Mouse (Mus musculus): ENCODE measurements at regions not wholly inside any gene's neighbourhood (a gene's known extent, or its start where the extent isn't known, plus 50 kb on each side); places are given as distances from the start of the nearest gene placed in this dataset.
A peak's percentile ranks its signal among the peaks of the same experiment; 100 is the strongest.

DNA sequence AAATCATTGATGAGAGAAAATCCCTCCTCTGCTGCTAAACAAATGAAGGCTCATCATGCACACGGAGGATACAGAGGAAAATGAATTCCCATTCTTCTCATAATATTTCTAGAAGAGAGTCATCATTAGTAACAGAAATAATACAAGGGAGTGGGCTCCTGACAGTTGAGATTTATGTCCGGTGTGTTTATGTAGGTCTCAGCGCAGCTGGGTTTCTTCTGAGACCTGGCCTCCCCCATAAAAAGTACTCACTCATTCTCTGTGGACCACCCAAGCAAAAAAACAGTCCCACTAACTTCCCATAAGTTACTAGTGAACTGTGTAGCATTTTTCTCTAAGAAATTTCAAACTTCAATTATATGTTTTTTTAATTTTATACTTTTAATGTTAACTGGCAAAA lies 792.7 kb upstream of the Map3k7 start:
- WGBS = 67% methylated on average over 3 of the region's 3 CpGs
- Histone ChIP-seq H3K27ac (ENCODE audit: low read depth, low read length) (no peak overlapping the region), H3K4me3 (ENCODE audit: low read length) (no peak overlapping the region), H3K27me3 (replicated peaks; ENCODE audit: control insufficient read depth, insufficient read depth, low read length) (no peaks in the 10 kb centered on the region), H3K36me3 (ENCODE audit: control insufficient read depth, insufficient read depth, low read length) (no peaks in the 10 kb centered on the region), H3K4me1 (ENCODE audit: control insufficient read depth, insufficient read depth, low read depth, low read length) (no peaks in the 10 kb centered on the region), H3K4me2 (ENCODE audit: low read length) (no peak overlapping the region), H3K9me3 (ENCODE audit: control insufficient read depth, low read length) (no peaks in the 10 kb centered on the region), H3K9ac (ENCODE audit: low read depth, low read length) (no peak overlapping the region)
- ATAC-seq = no peak

DNA sequence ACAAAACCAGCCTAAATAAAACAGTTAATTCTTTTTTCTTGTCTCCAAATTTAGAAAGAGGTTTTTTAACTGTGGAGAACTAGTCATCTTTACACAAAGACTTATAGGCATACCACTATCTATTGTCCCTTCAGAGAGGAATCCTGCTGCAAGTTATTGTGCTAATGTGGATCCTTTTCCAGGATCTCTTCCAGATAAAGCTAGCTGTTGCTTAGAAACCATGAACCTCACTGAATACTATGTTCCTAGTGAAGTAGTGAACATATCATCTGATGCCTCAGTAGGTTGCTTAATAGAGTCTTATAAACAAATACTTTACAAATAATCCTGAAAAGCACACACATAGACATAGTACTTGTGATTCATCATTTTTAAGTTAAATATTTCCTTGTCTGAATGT lies 766.0 kb upstream of the Map3k7 start:
- Histone ChIP-seq H3K9ac (ENCODE audit: low read depth, low read length) (no peak overlapping the region), H3K27me3 (replicated peaks; ENCODE audit: control insufficient read depth, insufficient read depth, low read length) (no peaks in the 10 kb centered on the region), H3K9me3 (ENCODE audit: control insufficient read depth, low read length) (no peaks in the 10 kb centered on the region), H3K27ac (ENCODE audit: low read depth, low read length) (no peak overlapping the region), H3K4me3 (ENCODE audit: low read length) (no peak overlapping the region), H3K36me3 (ENCODE audit: control insufficient read depth, insufficient read depth, low read length) (no peaks in the 10 kb centered on the region), H3K4me2 (ENCODE audit: low read length) (no peak overlapping the region), H3K4me1 (ENCODE audit: control insufficient read depth, insufficient read depth, low read depth, low read length) (no peaks in the 10 kb centered on the region)
- no peak for ATAC-seq

DNA sequence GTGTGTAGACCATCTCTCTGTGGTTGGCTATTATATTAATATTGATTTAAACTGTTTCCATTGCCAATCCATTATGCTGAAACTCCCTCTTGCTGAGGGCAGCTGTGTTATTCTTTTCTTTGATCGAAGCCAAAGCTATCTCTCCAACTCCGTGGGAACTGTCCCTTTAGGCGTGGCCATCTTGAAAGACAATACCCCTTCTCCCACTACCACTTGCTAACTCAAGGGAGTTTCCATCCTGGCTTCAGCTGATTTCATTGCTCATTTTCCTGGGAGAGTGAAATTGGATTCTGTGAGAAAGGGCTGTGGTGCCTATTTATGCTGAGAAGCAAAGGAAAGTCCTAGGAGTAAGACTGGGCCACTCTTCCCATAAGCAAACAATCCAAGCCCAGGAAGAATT lies 760.6 kb upstream of the Map3k7 start:
- no peaks in the 10 kb centered on the region for H3K27me3 ChIP-seq (replicated peaks; ENCODE audit: control insufficient read depth, insufficient read depth, low read length)
- no peak for ATAC-seq
- 62% methylated on average over 3 of the region's 3 CpGs for WGBS
- H3K9ac ChIP-seq (ENCODE audit: low read depth, low read length) = no peak overlapping the region
- H3K4me2 ChIP-seq (ENCODE audit: low read length) = no peak overlapping the region
- no peaks in the 10 kb centered on the region for H3K36me3 ChIP-seq (ENCODE audit: control insufficient read depth, insufficient read depth, low read length)
- H3K4me1 ChIP-seq (ENCODE audit: control insufficient read depth, insufficient read depth, low read depth, low read length) = no peaks in the 10 kb centered on the region; the same call in 1 of the 2 replicates
- no peak overlapping the region for H3K4me3 ChIP-seq (ENCODE audit: low read length)
- no peaks in the 10 kb centered on the region for H3K9me3 ChIP-seq (ENCODE audit: control insufficient read depth, low read length)
- no peak overlapping the region for H3K27ac ChIP-seq (ENCODE audit: low read depth, low read length)

DNA sequence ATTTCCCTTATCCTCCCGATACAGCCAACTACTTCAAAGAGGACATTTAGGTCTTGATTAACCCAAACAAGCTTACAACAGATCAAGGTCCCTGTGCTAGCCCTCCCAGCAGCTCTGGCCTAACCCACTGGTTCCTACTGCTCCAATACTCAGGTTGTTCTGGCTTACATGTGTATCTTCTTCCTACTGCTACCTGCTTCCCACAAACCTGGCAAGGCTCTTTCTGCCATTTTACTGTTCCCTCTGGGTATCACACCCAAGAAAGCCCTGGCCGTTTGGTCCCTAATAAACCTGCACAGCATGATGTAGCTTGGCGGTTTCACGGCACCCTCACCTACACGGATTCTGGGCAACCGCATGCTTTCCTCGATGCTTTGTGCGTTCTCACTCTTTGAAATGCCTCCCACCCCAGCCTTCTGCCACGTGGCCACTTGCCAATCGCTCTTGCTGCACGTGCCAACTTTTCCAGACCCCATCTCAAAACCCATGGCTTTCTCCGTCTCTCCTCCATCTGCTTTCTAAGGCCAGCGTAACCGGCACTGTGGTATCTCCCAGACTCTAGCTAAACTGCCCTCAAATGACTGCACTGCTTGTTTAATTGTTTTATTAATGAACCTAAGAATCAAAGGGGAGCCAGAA lies 758.4 kb upstream of the Map3k7 start:
- H3K9ac ChIP-seq (ENCODE audit: low read depth, low read length) = no peak overlapping the region
- H3K4me2 ChIP-seq (ENCODE audit: low read length) = no peak overlapping the region
- no peaks in the 10 kb centered on the region for H3K27me3 ChIP-seq (replicated peaks; ENCODE audit: control insufficient read depth, insufficient read depth, low read length)
- no peak overlapping the region for H3K4me3 ChIP-seq (ENCODE audit: low read length)
- ATAC-seq = peak; percentile 85
- no peaks in the 10 kb centered on the region for H3K36me3 ChIP-seq (ENCODE audit: control insufficient read depth, insufficient read depth, low read length)
- no peak overlapping the region for H3K27ac ChIP-seq (ENCODE audit: low read depth, low read length)
- no peaks in the 10 kb centered on the region for H3K9me3 ChIP-seq (ENCODE audit: control insufficient read depth, low read length)
- WGBS = 61% methylated on average over 14 of the region's 14 CpGs
- no peaks in the 10 kb centered on the region; the same call in 1 of the 2 replicates for H3K4me1 ChIP-seq (ENCODE audit: control insufficient read depth, insufficient read depth, low read depth, low read length)

DNA sequence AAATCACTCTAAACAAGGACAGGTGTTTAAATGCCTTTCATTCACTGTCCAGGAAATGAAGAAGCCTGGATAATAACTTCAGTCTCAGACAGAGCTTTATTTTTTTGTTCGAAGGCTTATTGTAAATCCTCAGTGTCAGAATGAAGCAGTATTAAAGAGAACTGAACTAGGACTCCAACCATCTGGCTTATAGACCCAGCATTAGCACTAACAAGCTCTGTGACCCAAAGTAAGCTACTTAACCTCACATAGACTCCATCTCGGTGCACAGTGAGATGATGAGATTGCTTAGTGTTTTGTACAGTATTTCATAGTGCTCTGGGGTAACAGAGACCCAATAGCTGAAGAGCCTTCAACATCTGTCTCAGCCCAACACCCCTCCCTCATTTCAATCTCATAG lies 738.2 kb upstream of the Map3k7 start:
- ATAC-seq = no peak
- Histone ChIP-seq H3K4me2 (ENCODE audit: low read length) (no peak overlapping the region), H3K4me1 (ENCODE audit: control insufficient read depth, insufficient read depth, low read depth, low read length) (no peaks in the 10 kb centered on the region), H3K9ac (ENCODE audit: low read depth, low read length) (no peak overlapping the region), H3K9me3 (ENCODE audit: control insufficient read depth, low read length) (no peaks in the 10 kb centered on the region), H3K4me3 (ENCODE audit: low read length) (no peak overlapping the region), H3K36me3 (ENCODE audit: control insufficient read depth, insufficient read depth, low read length) (no peaks in the 10 kb centered on the region), H3K27ac (ENCODE audit: low read depth, low read length) (no peak overlapping the region), H3K27me3 (replicated peaks; ENCODE audit: control insufficient read depth, insufficient read depth, low read length) (no peaks in the 10 kb centered on the region)
- WGBS = 78% methylated on average over 2 of the region's 2 CpGs

DNA sequence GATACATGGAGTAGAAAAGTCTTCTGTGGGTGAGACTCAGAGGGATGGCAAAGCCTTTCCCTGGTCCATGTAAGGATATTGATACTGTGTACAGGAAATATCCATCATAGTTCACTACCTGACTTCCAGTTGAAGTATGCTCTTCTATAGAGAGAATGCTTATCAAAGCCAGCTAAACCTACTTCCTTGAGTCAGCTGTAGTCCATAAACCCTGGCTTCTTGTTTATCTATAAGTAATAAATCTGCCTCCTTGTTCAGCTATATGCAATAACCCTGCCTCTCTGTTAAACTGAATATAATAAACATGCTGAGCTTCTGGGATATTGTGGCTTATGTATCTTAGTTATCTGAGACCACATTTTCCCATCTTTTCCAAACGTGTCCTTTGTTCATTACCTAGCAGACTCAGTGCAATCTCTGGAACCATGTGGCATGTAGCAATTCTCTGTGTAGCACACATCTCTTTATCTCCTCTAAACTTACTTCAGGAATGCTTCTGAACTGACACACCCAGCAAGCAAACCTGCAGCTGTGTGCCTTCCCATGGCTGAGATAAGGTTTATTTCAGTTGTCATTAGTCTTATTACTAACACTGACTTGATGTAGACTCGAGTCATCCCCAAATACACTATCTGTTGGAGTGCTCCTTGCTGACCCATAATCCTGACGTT lies 694.9 kb upstream of the Map3k7 start:
- H3K27me3 ChIP-seq (replicated peaks; ENCODE audit: control insufficient read depth, insufficient read depth, low read length) = no peaks in the 10 kb centered on the region
- no peak overlapping the region for H3K4me3 ChIP-seq (ENCODE audit: low read length)
- no peak overlapping the region for H3K9ac ChIP-seq (ENCODE audit: low read depth, low read length)
- no peak overlapping the region for H3K4me2 ChIP-seq (ENCODE audit: low read length)
- ATAC-seq = no peak
- WGBS = 87% methylated on average over 3 of the region's 3 CpGs
- H3K36me3 ChIP-seq (ENCODE audit: control insufficient read depth, insufficient read depth, low read length) = no peaks in the 10 kb centered on the region
- H3K4me1 ChIP-seq (ENCODE audit: control insufficient read depth, insufficient read depth, low read depth, low read length) = no peaks in the 10 kb centered on the region
- no peaks in the 10 kb centered on the region for H3K9me3 ChIP-seq (ENCODE audit: control insufficient read depth, low read length)
- no peak overlapping the region for H3K27ac ChIP-seq (ENCODE audit: low read depth, low read length)

DNA sequence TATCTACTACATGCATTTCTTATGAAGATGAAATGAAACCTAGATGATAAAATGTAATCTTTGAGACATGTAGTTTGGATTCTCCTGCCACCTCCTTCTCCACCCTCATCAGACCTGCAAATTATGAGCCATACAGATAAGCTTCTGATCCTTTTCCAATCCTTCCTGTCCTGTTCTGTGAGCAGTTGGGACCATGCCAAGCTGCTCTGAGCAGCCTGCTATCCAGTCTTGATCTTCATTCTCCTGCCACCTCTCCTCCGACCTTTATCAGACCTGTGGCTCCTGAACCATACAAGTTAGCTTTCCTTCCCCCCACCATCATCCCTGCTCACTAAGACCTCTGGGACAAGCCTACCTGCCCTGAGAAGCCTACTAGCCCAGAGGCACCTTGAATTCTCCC lies 689.8 kb upstream of the Map3k7 start:
- Histone ChIP-seq H3K27ac (ENCODE audit: low read depth, low read length) (no peak overlapping the region), H3K27me3 (replicated peaks; ENCODE audit: control insufficient read depth, insufficient read depth, low read length) (no peaks in the 10 kb centered on the region), H3K4me2 (ENCODE audit: low read length) (no peak overlapping the region), H3K9me3 (ENCODE audit: control insufficient read depth, low read length) (no peaks in the 10 kb centered on the region), H3K36me3 (ENCODE audit: control insufficient read depth, insufficient read depth, low read length) (no peaks in the 10 kb centered on the region), H3K4me3 (ENCODE audit: low read length) (no peak overlapping the region), H3K4me1 (ENCODE audit: control insufficient read depth, insufficient read depth, low read depth, low read length) (no peaks in the 10 kb centered on the region), H3K9ac (ENCODE audit: low read depth, low read length) (no peak overlapping the region)
- WGBS = 96% methylated on average over 1 of the region's 1 CpGs
- no peak for ATAC-seq

DNA sequence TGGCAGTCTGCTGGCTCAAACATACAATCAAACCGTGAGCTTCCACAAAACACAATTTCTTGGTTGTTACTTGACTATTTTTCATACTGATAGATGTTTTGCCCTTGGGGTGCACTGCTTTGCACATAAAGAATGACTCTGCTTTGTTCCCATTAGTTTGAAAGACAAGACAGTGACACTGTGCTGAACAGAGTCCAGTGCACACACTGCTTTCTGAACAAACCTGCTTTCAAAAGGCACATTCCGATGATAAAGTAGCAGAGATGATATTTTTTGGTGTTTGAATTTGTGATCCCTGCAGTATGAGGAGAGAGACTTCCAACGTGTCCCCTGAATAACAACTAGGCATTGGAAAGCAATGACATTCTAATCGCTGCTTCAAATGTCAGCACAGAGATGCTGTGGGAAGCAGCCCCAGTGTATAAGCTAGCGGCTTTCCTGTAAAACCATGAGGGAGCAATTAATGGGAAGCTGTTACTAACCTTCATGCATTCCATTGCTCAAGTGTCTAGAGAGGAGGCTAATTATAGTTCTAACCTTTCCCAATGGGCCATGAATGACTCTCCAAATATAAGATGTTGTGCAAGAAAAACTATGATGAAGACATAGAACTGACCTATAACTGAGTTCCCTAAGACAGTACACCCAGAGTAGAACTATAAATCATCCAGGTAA lies 673.5 kb upstream of the Map3k7 start:
- H3K9ac ChIP-seq (ENCODE audit: low read depth, low read length) = no peak overlapping the region
- H3K4me1 ChIP-seq (ENCODE audit: control insufficient read depth, insufficient read depth, low read depth, low read length) = no peaks in the 10 kb centered on the region
- peak; percentile 72 for ATAC-seq
- H3K4me2 ChIP-seq (ENCODE audit: low read length) = no peak overlapping the region
- H3K36me3 ChIP-seq (ENCODE audit: control insufficient read depth, insufficient read depth, low read length) = no peaks in the 10 kb centered on the region
- no peak overlapping the region for H3K4me3 ChIP-seq (ENCODE audit: low read length)
- H3K27me3 ChIP-seq (replicated peaks; ENCODE audit: control insufficient read depth, insufficient read depth, low read length) = no peaks in the 10 kb centered on the region
- WGBS = 25% methylated on average over 5 of the region's 5 CpGs
- H3K9me3 ChIP-seq (ENCODE audit: control insufficient read depth, low read length) = no peaks in the 10 kb centered on the region
- no peak overlapping the region for H3K27ac ChIP-seq (ENCODE audit: low read depth, low read length)

DNA sequence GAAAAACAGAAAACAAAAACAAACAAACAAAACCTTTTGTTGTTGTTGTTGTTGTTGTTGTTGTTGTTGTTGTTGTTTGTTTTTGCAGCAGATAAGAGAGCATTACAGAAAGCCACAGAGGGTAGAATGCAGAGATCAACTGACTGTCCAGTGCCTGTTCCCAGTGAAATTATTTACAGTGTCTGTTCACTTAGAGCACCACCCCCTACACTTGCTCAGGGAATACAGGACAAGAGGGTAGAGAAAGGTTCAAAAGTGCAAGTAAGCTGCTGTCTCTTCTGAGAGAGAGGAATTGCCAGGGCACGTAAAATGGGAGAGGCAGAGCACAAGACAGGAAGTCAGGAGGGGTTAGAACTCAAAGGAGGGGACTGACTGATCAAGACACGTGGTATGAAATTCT lies 670.1 kb upstream of the Map3k7 start:
- Histone ChIP-seq H3K4me3 (ENCODE audit: low read length) (no peak overlapping the region), H3K9ac (ENCODE audit: low read depth, low read length) (no peak overlapping the region), H3K4me1 (ENCODE audit: control insufficient read depth, insufficient read depth, low read depth, low read length) (no peaks in the 10 kb centered on the region), H3K4me2 (ENCODE audit: low read length) (no peak overlapping the region), H3K36me3 (ENCODE audit: control insufficient read depth, insufficient read depth, low read length) (no peaks in the 10 kb centered on the region), H3K9me3 (ENCODE audit: control insufficient read depth, low read length) (no peaks in the 10 kb centered on the region), H3K27me3 (replicated peaks; ENCODE audit: control insufficient read depth, insufficient read depth, low read length) (no peaks in the 10 kb centered on the region), H3K27ac (ENCODE audit: low read depth, low read length) (no peak overlapping the region)
- no peak for ATAC-seq
- 76% methylated on average over 2 of the region's 2 CpGs for WGBS
